Mouse (Mus musculus) C2C12 (cell line): ENCODE measurements around the gene Fkbp15. TPM values are rescaled to one million over a fixed set of nuclear protein-coding genes. Genes with fewer than 3 reads are reported as not detected.

Experiments
- H3K27me3 ChIP-seq: one replicate; pipeline ENCODE4 v1.6.1; 2011; ENCODE audit not compliant: control insufficient read depth, insufficient read depth, insufficient read length
- H3K36me3 ChIP-seq: one replicate; pipeline ENCODE4 v1.6.1; 2011; ENCODE audit not compliant: control insufficient read depth, insufficient read depth
- H3K4me3 ChIP-seq: one replicate; pipeline ENCODE4 v1.5.1; 2011; ENCODE audit warnings: mild to moderate bottlenecking, control low read depth; ENCODE audit not compliant: poor library complexity, insufficient read depth, severe bottlenecking
- H3K79me2 ChIP-seq: one replicate; pipeline ENCODE4 v1.6.1; 2011; ENCODE audit not compliant: control insufficient read depth, insufficient read depth
- H3K79me3 ChIP-seq: one replicate; pipeline ENCODE4 v1.6.1; 2011; ENCODE audit warnings: low read depth, control low read depth
- H3ac ChIP-seq: one replicate; pipeline ENCODE3; 2011; ENCODE audit warnings: low read depth; ENCODE audit not compliant: control insufficient read depth, insufficient read length
- CEBPB ChIP-seq: IDR thresholded peaks from one replicate; pipeline ENCODE4 v1.6.1; 2011; ENCODE audit warnings: low read depth, mild to moderate bottlenecking, control low read depth, moderate library complexity
- CTCF ChIP-seq: IDR thresholded peaks from one replicate; pipeline ENCODE4 v1.5.1; 2011; ENCODE audit not compliant: control insufficient read depth, insufficient read depth, insufficient read length
- FOSL1 ChIP-seq: IDR thresholded peaks from one replicate; pipeline ENCODE4 v1.8.0; 2011; ENCODE audit warnings: mild to moderate bottlenecking, low read length; ENCODE audit not compliant: poor library complexity, insufficient read depth, severe bottlenecking
- MAX ChIP-seq: IDR thresholded peaks from one replicate; pipeline ENCODE4 v1.6.1; 2011; ENCODE audit warnings: mild to moderate bottlenecking, control low read depth
- MYOD1 ChIP-seq: IDR thresholded peaks from one replicate; pipeline ENCODE4 v1.6.1; 2011; ENCODE audit warnings: low read depth; ENCODE audit not compliant: control insufficient read depth, insufficient read length
- MYOG ChIP-seq: IDR thresholded peaks from one replicate; pipeline ENCODE4 v1.6.1; 2011; ENCODE audit not compliant: control insufficient read depth, insufficient read length; ENCODE audit errors: extremely low read depth
- USF1 ChIP-seq: IDR thresholded peaks from one replicate; pipeline ENCODE4 v1.6.1; 2011; ENCODE audit warnings: low read depth, mild to moderate bottlenecking, control low read depth, moderate library complexity
- polyA plus RNA-seq: library from polyadenylated mRNA; unstranded; fragments of >200 nt; fragmentation: generic; extraction: Trizol; gene quantifications from one replicate; pipeline ENCODE4 v1.2.1, GENCODE M21; 2012; ENCODE audit warnings: missing spikeins

Gene Fkbp15
- polyA plus RNA-seq, 1 experiment: 13.2 TPM

DNA sequence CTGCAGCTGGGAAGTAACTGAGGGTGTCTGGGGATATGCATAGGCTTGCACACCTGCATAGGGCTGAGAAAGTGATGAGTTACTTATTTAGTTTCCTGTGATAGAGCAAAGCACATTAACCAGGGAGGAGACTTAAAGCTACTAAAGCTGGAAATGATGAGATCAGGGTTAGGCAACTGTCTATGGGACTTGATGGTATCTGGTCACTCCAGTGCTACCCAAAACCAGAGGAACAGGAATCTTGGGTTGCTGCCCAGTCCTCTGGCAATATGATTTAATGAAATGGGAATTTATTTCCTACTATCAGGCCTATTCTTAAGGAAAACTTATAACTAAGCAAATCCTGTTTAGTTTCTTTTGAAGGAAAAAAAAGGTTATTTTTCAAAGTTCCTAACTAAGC lies 34.2 kb downstream of the Fkbp15 start:
- Histone ChIP-seq H3K27me3 (no peaks in the 10 kb centered on the region), H3K79me3 (no peaks in the 10 kb centered on the region), H3K36me3 (peaks cover 72% of the 10 kb centered on the region), H3K4me3 (no peak overlapping the region), H3ac (no peak overlapping the region), H3K79me2 (no peaks in the 10 kb centered on the region)
- TF ChIP-seq USF1 (no peak), MYOD1 (no peak), CTCF (no peak), FOSL1 (no peak), CEBPB (no peak), MAX (no peak), MYOG (no peak)

DNA sequence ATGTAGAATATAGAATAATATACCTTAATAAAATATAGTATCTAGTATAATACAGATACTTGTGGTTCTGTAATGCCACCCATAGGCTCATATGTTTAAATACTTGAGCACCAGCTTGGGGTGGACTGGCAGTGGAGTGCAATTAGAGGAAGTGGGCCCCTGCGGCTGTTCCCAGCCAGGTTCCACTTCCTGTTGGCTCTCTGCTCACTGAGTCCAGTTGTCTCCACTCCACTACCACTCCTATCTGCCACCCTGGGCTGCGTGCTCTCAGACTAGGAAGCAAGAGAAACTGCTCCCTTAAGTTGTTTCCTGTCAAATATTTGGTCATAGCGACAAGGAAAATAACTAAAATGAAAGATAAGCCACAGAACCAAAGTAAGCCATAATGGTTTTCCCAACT lies 37.7 kb downstream of the Fkbp15 start:
- TF ChIP-seq MAX: no peak
- no peak for TF ChIP-seq CTCF
- H3K27me3 ChIP-seq: no peaks in the 10 kb centered on the region
- peaks cover 76% of the 10 kb centered on the region for H3K36me3 ChIP-seq
- no peak overlapping the region for H3ac ChIP-seq
- no peak overlapping the region for H3K4me3 ChIP-seq
- H3K79me2 ChIP-seq: no peaks in the 10 kb centered on the region
- H3K79me3 ChIP-seq: no peaks in the 10 kb centered on the region

DNA sequence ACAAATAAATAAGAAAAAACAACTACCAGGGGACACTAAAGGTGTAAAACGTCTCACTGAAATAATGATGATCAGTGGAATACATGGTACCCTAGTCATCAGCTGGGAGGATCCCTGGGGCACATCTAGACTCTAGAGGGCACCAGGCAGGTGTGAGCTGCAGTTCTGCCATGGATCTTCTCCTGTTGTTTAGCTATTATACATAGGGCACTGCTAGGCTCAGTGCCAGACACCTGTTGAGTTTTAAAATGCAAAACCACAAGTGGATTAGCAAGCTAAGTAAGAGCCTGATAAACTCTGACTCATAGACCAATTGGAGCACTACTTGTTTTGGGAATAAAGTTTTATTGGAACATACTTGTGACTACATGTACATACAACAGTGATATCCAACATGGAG lies 42.1 kb downstream of the Fkbp15 start:
- Histone ChIP-seq H3ac (no peak overlapping the region), H3K79me3 (no peaks in the 10 kb centered on the region), H3K79me2 (no peaks in the 10 kb centered on the region), H3K36me3 (peaks cover 55% of the 10 kb centered on the region), H3K27me3 (no peaks in the 10 kb centered on the region), H3K4me3 (no peak overlapping the region)
- TF ChIP-seq MYOD1: peak; percentile 74
- TF ChIP-seq FOSL1: no peak

DNA sequence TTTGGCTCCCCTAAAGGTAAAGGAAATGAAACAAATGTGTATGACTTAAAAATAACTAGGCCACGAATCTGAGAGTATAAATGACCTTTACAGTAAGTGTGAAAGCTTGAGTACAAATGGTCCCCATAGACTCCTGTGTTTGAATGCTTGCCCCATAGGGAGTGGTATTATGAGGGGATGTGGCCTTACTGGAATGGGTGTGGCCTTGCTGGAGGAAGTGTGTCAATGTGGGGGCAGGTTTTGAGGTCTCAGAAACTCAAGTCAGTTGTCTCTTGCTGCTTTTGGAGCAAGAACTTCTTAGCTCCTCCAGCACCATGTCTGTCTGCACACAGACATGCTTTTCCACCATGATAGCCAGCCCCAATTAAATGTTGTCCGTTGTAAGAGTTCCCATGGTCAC lies 43.9 kb downstream of the Fkbp15 start:
- TF ChIP-seq USF1: no peak
- TF ChIP-seq MAX: no peak
- TF ChIP-seq CEBPB: no peak
- no peak for TF ChIP-seq MYOG
- TF ChIP-seq FOSL1: no peak
- no peak for TF ChIP-seq CTCF
- no peak for TF ChIP-seq MYOD1
- Histone ChIP-seq H3K79me2 (no peaks in the 10 kb centered on the region), H3K79me3 (no peaks in the 10 kb centered on the region), H3K4me3 (no peak overlapping the region), H3K36me3 (peaks cover 45% of the 10 kb centered on the region), H3K27me3 (no peaks in the 10 kb centered on the region), H3ac (no peak overlapping the region)

DNA sequence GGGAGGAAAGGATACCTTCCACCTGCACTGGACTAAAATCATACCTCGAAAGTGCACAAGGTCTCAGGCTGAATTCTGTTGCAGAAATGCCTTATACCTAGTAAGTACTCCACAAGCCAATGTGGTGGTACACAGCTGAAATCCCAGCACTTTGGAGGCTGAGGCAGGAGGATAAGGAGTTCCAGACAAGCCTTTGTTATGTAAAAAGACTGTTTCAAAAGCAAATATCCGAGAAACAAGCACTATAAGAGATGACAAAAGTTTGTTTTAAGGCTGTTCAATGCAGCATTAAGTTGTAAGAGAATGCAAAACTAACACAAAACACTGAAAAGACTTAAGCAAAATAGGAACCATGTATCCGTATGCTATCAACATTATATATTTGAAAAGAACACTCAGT lies 45.8 kb downstream of the Fkbp15 start:
- no peak overlapping the region for H3ac ChIP-seq
- H3K36me3 ChIP-seq: peaks cover 35% of the 10 kb centered on the region

DNA sequence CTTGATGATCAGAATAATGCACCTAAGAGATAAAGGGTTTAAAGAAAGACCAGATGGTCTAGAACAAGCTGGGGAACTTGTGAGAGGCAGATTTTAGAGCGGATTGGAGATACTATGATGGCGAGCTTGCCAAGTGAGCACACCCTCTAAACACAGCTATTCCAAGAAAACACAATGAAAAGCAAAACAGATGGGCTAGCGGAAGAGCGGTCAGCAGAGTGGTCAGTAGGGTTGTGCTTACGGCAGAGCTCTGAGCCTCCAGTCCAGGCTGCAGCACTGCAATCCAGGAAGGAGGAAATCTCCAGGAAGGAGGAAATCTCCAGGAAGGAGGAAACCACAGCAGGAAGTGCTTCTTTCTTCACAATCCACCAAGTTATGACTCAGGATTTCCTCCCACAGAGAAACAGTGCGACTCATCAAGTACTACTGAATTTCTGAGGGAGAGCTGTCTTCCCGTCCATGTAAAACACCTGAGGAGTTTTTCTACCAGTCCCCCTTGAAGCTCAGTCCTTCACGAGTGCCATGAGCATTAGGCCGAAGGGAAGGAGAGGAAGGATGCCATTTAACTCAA lies 46.6 kb downstream of the Fkbp15 start:
- H3K4me3 ChIP-seq: no peak overlapping the region
- H3K36me3 ChIP-seq: peaks cover 30% of the 10 kb centered on the region
- H3K79me3 ChIP-seq: no peaks in the 10 kb centered on the region
- no peaks in the 10 kb centered on the region for H3K79me2 ChIP-seq
- no peaks in the 10 kb centered on the region for H3K27me3 ChIP-seq
- TF ChIP-seq CTCF (no peak), CEBPB (no peak), USF1 (no peak), MYOG (no peak), MYOD1 (no peak), FOSL1 (no peak)
- H3ac ChIP-seq: no peak overlapping the region

More for the DNA sequence above, 45.8 kb downstream of the Fkbp15 start:
- Histone ChIP-seq H3K79me3 (no peaks in the 10 kb centered on the region), H3K27me3 (no peaks in the 10 kb centered on the region), H3K4me3 (no peak overlapping the region), H3K79me2 (no peaks in the 10 kb centered on the region)
- TF ChIP-seq USF1 (no peak), CTCF (no peak)

DNA sequence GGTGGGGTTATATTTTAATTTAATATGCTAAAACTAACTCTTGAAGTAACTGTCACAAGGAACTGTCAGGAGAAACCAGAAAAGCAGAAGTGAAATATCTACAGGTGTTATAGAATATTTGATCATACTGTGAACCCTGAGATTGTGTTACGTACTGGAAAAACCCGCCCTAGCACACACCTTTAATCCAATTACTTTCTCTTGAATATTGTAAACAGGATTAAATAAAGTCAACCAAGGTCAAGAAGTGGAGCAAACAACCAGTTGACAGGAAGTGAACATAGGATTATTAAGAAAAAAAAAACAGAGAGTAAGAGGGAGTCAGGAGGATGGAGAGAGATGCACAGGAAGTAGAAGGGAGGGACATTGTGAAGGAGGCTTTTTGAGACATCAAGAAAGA lies 47.5 kb downstream of the Fkbp15 start:
- Histone ChIP-seq H3ac (no peak overlapping the region), H3K36me3 (peaks cover 29% of the 10 kb centered on the region), H3K4me3 (no peak overlapping the region), H3K79me3 (no peaks in the 10 kb centered on the region), H3K79me2 (no peaks in the 10 kb centered on the region), H3K27me3 (no peaks in the 10 kb centered on the region)
- TF ChIP-seq MYOG: no peak
- no peak for TF ChIP-seq MAX
- TF ChIP-seq CEBPB: no peak
- no peak for TF ChIP-seq USF1
